Mouse (Mus musculus) limb, embryonic 10.5 days (tissue): ENCODE measurements around the gene Syt14. TPM values are rescaled to one million over a fixed set of nuclear protein-coding genes. Genes with fewer than 3 reads are reported as not detected.

Experiments used
- DNase-seq: peaks from one replicate; pipeline ENCODE4 v3.0.0-alpha.2; 2017; ENCODE audit warnings: low spot score
- H3K27ac ChIP-seq: fragments of 300-500 bp; sonication (generic); 2 replicates; pipeline ENCODE4 v1.5.1; 2016; ENCODE audit warnings: mild to moderate bottlenecking
- H3K27me3 ChIP-seq: fragments of 300-500 bp; sonication (generic); 2 replicates; pipeline ENCODE4 v1.6.1; 2016; ENCODE audit warnings: low read depth, mild to moderate bottlenecking; ENCODE audit not compliant: poor library complexity, severe bottlenecking
- H3K36me3 ChIP-seq: fragments of 300-500 bp; sonication (generic); 2 replicates; pipeline ENCODE4 v1.6.1; 2016; ENCODE audit warnings: mild to moderate bottlenecking, moderate library complexity
- H3K4me1 ChIP-seq: fragments of 300-500 bp; sonication (generic); 2 replicates; pipeline ENCODE4 v1.6.1; 2016
- H3K4me3 ChIP-seq: fragments of 300-500 bp; sonication (generic); 2 replicates; pipeline ENCODE4 v1.5.1; 2016; ENCODE audit warnings: mild to moderate bottlenecking, moderate library complexity
- H3K9me3 ChIP-seq: fragments of 300-500 bp; sonication (generic); replicated peaks from 2 replicates; pipeline ENCODE4 v1.6.1; 2016; ENCODE audit warnings: mild to moderate bottlenecking
- WGBS: fragments of 180-500 bp; shearing (Covaris S2); methylation state at CpG from one replicate; pipeline ENCODE4 v1.1.7; 2016; 5-methylcytosine and 5-hydroxymethylcytosine counted together
- polyA plus RNA-seq: library from polyadenylated mRNA; unstranded; fragments of >200 nt; fragmentation: Nextera tagmentation; extraction: Ambion mirVana; gene quantifications from 2 replicates; pipeline ENCODE4 v1.2.1, GENCODE M21; 2016

The Syt14 gene
- polyA plus RNA-seq, 1 experiment from 2014 or later: 4.1 TPM

DNA sequence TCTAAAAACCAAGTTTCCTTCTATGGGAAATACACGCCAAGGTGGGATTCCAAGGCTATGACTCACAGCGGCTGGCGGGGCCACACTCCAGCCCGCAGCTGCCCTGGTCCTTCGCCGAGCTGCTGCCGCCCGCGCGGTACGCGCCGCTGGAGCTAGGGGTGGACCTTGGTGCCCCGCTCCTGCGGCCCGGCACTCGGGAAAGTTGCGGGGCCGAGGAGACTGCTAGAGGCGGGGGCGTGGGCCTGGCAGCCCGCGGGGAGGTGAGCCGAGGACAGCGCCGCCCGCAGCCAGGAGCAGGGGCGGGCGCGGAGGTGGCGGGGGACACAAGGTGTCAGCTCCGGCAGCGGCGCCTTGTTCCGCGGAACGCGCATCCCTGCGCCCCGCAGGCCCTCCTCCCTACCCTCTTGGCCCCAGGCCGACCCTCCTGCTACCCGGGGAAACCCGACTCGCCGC, 180.7 kb downstream of the Syt14 start:
- H3K4me1 ChIP-seq: peaks cover 57% of the 10 kb centered on the region
- H3K9me3 ChIP-seq: no peaks in the 10 kb centered on the region
- H3K4me3 ChIP-seq: peak overlapping the region; percentile 84
- peak; percentile 71 for DNase-seq
- 0 out of 2 replicates have a peak, but pooled peaks cover 10% of the 10 kb centered on the region for H3K27me3 ChIP-seq
- peak overlapping the region; percentile 100 for H3K27ac ChIP-seq
- under 1% methylated on average over 40 of the region's 45 CpGs for WGBS
- peaks cover 33% of the 10 kb centered on the region for H3K36me3 ChIP-seq

DNA sequence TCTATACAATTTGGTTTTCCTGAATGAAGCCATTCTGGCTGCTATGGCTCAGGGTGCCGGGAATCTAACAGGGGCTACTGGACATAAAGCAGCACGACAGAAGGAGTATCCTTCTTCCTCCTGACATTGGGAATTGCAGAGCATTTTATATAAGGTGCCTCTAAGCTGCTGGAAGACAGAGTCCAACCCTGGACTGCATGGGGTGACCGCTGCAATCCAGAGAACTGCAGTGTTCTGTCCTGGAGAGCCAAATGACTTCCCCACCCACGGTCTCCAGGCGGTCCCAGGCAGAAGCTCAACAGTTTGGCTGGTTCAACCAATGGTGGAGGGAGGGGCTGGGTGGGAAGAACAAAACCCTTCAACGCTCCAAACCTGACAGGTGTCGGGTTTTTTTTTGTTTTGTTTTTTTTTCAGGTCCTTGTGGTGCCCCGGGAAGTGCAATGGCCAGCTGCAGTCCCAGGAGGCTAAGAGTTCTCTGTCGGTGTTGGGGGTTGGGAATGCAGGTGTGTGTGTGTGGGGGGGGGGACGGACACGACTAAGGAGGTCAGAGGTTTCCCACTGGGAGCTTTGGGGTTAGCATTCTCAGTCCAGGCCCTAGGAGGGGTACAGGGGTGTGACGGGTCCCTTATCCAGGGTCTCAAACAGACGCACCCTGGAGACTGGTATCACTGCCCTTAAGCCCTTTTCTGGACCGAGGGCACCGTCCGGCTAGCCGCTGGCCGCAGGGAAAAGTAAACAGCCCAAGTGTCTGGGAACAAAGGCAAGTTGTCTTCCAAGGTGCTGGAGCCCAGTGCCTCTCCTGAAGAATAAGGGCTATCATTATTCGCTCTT, 181.4 kb downstream of the Syt14 start:
- Histone ChIP-seq H3K4me1 (peaks cover 61% of the 10 kb centered on the region), H3K27me3 (0 out of 2 replicates have a peak, but pooled peaks cover 10% of the 10 kb centered on the region), H3K9me3 (no peaks in the 10 kb centered on the region), H3K27ac (peak overlapping the region; percentile 100), H3K36me3 (peaks cover 39% of the 10 kb centered on the region), H3K4me3 (peak overlapping the region; percentile 84)
- 2% methylated on average over 19 of the region's 19 CpGs for WGBS
- peak; percentile 53 for DNase-seq

DNA sequence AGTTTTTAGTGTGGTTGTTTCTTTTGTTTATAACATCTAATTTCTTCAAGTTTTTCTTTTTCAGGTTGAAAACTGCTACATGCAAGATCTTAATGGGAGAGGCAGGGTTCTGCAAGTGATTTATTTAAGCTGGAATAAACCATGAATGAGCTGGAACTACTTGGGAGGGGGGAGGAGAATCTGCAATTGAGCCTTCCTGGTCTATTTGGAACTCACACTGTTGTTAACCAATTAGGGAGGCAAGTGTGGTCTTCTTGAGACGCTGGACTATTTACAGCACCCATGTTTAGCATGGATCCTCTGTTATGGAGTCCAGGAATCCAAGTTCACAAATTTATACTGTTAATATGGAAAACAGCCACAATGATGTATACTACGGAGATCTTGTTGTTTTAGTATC, 182.1 kb downstream of the Syt14 start:
- H3K27me3 ChIP-seq: 0 out of 2 replicates have a peak, but pooled peaks cover 6% of the 10 kb centered on the region
- peak overlapping the region; percentile 100 for H3K27ac ChIP-seq
- peaks cover 61% of the 10 kb centered on the region for H3K4me1 ChIP-seq
- no peak for DNase-seq
- no peaks in the 10 kb centered on the region for H3K9me3 ChIP-seq
- 42% methylated on average over 2 of the region's 2 CpGs for WGBS
- peak overlapping the region; percentile 84 for H3K4me3 ChIP-seq
- H3K36me3 ChIP-seq: peaks cover 47% of the 10 kb centered on the region

DNA sequence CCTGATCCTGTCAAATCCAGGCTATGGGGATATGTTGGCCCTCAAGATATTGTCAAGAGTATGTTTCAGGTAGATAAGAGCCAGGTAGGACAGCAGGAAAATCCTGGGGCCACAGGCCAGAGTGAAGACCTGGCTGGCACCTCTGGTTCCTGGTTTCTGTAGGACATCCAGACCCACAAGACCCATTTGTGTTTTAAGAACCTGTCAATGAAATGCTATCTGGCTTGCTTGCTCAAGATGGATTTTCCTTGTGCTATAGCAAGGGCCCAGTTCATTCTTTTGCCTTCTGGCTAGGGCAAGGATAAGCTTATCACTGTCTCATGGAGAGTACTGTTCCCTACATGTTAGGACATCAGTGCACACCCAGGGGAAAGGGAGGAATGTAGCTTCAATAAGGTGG, 183.5 kb downstream of the Syt14 start:
- peaks cover 63% of the 10 kb centered on the region for H3K4me1 ChIP-seq
- DNase-seq: no peak
- peak overlapping the region; percentile 84 for H3K4me3 ChIP-seq
- H3K27ac ChIP-seq: peak overlapping the region; percentile 65
- H3K9me3 ChIP-seq: no peaks in the 10 kb centered on the region
- H3K36me3 ChIP-seq: peaks cover 61% of the 10 kb centered on the region
- H3K27me3 ChIP-seq: 0 out of 2 replicates have a peak, but pooled peaks cover 5% of the 10 kb centered on the region

DNA sequence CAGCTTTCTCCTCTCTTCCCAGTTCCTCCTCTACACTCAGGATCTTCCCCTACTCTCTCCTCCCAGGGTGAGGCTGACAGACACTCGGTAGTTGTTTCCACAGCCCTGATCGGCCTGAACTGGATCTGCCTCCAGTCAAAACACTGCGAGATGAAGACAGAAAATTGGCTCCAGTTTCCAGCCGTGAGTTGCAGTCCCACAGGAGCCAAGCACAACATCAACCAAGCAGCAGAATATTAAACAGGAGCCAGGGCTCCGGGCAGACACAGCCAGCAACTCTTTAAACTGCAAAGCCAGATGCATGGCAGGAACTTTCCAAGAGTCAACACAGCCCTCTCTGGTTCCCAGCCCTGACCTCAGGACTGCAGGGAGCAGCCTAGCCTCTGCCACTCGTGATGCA, 183.9 kb downstream of the Syt14 start:
- Histone ChIP-seq H3K4me3 (peak overlapping the region; percentile 84), H3K9me3 (no peaks in the 10 kb centered on the region), H3K4me1 (peaks cover 59% of the 10 kb centered on the region), H3K27me3 (0 out of 2 replicates have a peak, but pooled peaks cover 5% of the 10 kb centered on the region), H3K27ac (peak overlapping the region; percentile 65), H3K36me3 (peaks cover 65% of the 10 kb centered on the region)
- WGBS: 5% methylated on average over 6 of the region's 6 CpGs
- no peak for DNase-seq

DNA sequence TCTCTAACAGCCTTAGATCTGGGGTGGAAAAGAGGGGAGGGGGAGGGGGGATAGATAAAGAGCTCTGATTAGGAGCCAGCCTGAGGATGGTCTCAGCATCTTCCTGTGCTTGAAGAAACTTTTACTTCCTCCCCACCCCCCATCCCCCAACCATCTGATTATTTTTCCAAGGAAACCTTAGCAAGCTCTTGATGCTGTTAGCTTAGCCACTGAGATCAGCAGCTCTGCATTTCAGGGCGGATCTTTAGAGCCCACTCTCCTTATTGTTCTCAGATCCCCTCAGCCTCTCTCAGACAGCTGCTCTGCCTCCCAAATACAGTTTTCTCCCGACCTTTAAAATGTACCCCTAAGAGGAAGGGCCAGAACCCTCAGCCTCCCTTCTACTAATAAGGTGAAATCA, 184.4 kb downstream of the Syt14 start:
- Histone ChIP-seq H3K4me1 (peaks cover 54% of the 10 kb centered on the region), H3K4me3 (peak overlapping the region; percentile 84), H3K36me3 (peaks cover 70% of the 10 kb centered on the region), H3K27me3 (0 out of 2 replicates have a peak, but pooled peaks cover 5% of the 10 kb centered on the region), H3K27ac (peak overlapping the region; percentile 65), H3K9me3 (no peaks in the 10 kb centered on the region)
- WGBS: 8% methylated on average over 2 of the region's 2 CpGs
- DNase-seq: no peak

DNA sequence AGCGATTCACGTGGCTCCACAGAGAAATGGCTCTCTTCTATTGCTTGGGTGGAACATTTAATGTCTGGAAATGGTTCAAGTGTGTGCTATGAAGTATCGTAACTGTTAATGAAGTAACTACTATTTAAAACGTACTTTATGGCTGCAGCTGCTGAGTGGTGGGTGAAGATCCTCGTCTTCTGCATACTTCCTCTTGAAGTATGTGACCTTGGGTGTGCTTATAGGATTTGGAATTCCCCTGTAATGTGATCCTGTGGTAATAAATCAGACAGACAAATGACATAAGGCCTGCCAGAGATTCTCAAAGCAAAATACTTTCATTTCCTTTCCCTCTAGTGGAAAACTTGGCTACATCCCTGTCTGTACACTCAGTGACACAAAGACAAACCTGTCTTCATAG, 186.0 kb downstream of the Syt14 start:
- Histone ChIP-seq H3K27me3 (0 out of 2 replicates have a peak, but pooled peaks cover 5% of the 10 kb centered on the region), H3K4me3 (no peak overlapping the region), H3K36me3 (peaks cover 85% of the 10 kb centered on the region), H3K9me3 (no peaks in the 10 kb centered on the region), H3K27ac (no peak overlapping the region), H3K4me1 (peaks cover 50% of the 10 kb centered on the region)
- DNase-seq: no peak
- 57% methylated on average over 5 of the region's 5 CpGs for WGBS

DNA sequence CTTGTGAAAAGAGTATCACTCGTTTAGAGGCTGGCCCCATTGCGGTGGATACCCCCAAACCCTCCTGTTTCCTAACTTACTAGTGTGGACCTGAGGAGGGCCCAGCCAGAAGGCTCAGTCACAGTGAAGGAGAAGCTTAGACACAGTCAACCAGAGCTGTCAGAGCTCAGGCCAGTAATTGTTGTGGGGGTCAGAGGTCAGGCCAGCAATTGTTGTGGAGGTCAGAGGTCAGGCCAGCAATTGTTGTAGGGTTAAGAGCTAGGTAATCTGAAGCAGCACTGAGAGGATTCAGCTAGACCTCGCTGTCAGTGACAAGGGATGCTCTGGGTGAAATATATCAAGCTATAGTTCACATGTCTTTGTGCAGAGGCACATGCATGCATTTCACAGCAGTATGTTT, 188.3 kb downstream of the Syt14 start:
- Histone ChIP-seq H3K4me3 (no peak overlapping the region), H3K27ac (no peak overlapping the region), H3K27me3 (0 out of 2 replicates have a peak, but pooled peaks cover under 1% of the 10 kb centered on the region), H3K36me3 (peaks cover 96% of the 10 kb centered on the region), H3K4me1 (peaks cover 27% of the 10 kb centered on the region), H3K9me3 (no peaks in the 10 kb centered on the region)
- 66% methylated on average over 3 of the region's 3 CpGs for WGBS
- DNase-seq: no peak

Other genes with a start within 250 kb of the Syt14 start
- 57.2 and 66.6 TPM in 2 replicates for gene Sertad4, start 180.0 kb downstream of the Syt14 start, polyA plus RNA-seq
- gene Diexf, start 94.5 kb upstream of the Syt14 start, polyA plus RNA-seq: 10.1 and 11.5 TPM in 2 replicates
- 8.0 and 8.9 TPM in 2 replicates for gene Irf6, start 117.3 kb upstream of the Syt14 start, polyA plus RNA-seq
- gene A130010J15Rik, start 132.3 kb upstream of the Syt14 start, polyA plus RNA-seq: 16.7 and 18.4 TPM in 2 replicates
- gene Traf3ip3, start 165.9 kb upstream of the Syt14 start, polyA plus RNA-seq: 1.0 and 1.5 TPM in 2 replicates
- 0.40 and 0.81 TPM in 2 replicates for gene Lamb3, start 171.9 kb upstream of the Syt14 start, polyA plus RNA-seq
- gene Hsd11b1, start 228.3 kb upstream of the Syt14 start, polyA plus RNA-seq: not detected in 2 replicates
- gene G0s2, start 237.4 kb upstream of the Syt14 start, polyA plus RNA-seq: 4.6 and 6.3 TPM in 2 replicates